Mouse (Mus musculus) stomach, embryonic 14.5 days (tissue): ENCODE results near the gene Gm20388. TPM values are rescaled to one million over a fixed set of nuclear protein-coding genes. Genes with fewer than 3 reads are reported as not detected.

ENCODE experiments used
- ATAC-seq: fragments of 200-750 bp; cut with Nextera tagmentation; 2 replicates; pipeline ENCODE4 v1.8.0; 2017; ENCODE audit warnings: low read depth, moderate TSS enrichment; ENCODE audit not compliant: insufficient number of reproducible peaks, insufficient read depth, low FRiP score
- H3K27ac ChIP-seq: fragments of 300-500 bp; sonication (generic); 2 replicates; pipeline ENCODE4 v1.5.1; 2014; ENCODE audit warnings: mild to moderate bottlenecking, low read length, moderate library complexity, mixed read lengths
- H3K27me3 ChIP-seq: fragments of 300-500 bp; sonication (generic); 2 replicates; pipeline ENCODE4 v1.6.1; 2014; ENCODE audit warnings: low read length, control low read depth, mixed read lengths; ENCODE audit not compliant: control insufficient read depth, insufficient read depth
- H3K36me3 ChIP-seq: fragments of 300-500 bp; sonication (generic); 2 replicates; pipeline ENCODE4 v1.6.1; 2014; ENCODE audit warnings: mild to moderate bottlenecking, control low read depth, low read length, moderate library complexity, mixed read lengths; ENCODE audit not compliant: control insufficient read depth, insufficient read depth
- H3K4me1 ChIP-seq: fragments of 300-500 bp; sonication (generic); 2 replicates; pipeline ENCODE4 v1.6.1; 2014; ENCODE audit warnings: low read length, control low read depth, mixed read lengths; ENCODE audit not compliant: control insufficient read depth, insufficient read depth
- H3K4me2 ChIP-seq: fragments of 300-500 bp; sonication (generic); replicated peaks from 2 replicates; pipeline ENCODE4 v1.6.1; 2014; ENCODE audit warnings: low read depth, low read length, control low read depth
- H3K4me3 ChIP-seq: fragments of 300-500 bp; sonication (generic); 2 replicates; pipeline ENCODE4 v1.5.1; 2014; ENCODE audit warnings: low read depth, low read length, control low read depth
- H3K9ac ChIP-seq: fragments of 300-500 bp; sonication (generic); replicated peaks from 2 replicates; pipeline ENCODE4 v1.6.1; 2014; ENCODE audit warnings: low read depth, mild to moderate bottlenecking, control low read depth, low read length, moderate library complexity, mixed read lengths
- H3K9me3 ChIP-seq: fragments of 300-500 bp; sonication (generic); 2 replicates; pipeline ENCODE4 v1.6.1; 2016; ENCODE audit warnings: low read depth, low read length, control low read depth; ENCODE audit not compliant: control insufficient read depth
- WGBS: fragments of 180-500 bp; shearing (Covaris S2); extraction: QIAGEN DNeasy Blood & Tissue Kit; methylation state at CpG from one replicate; pipeline ENCODE4 v1.1.7; 2014; 5-methylcytosine and 5-hydroxymethylcytosine counted together
- polyA plus RNA-seq: library from polyadenylated mRNA; unstranded; fragments of >200 nt; fragmentation: Nextera tagmentation; extraction: Ambion mirVana; gene quantifications from 2 replicates; pipeline ENCODE4 v1.2.1, GENCODE M21; 2014

Gm20388 gene
- polyA plus RNA-seq, 1 experiment from 2014 or later: 11.4 TPM

- Histone ChIP-seq H3K27me3 (no peaks in the 10 kb centered on the region), H3K27ac (no peak within 1 kb of the TSS), H3K4me1 (no peaks in the 10 kb centered on the region), H3K9ac (no peak within 1 kb of the TSS; the same call in 1 of the 2 replicates), H3K9me3 (no peaks in the 10 kb centered on the region), H3K36me3 (peaks cover 28% of the 10 kb centered on the region), H3K4me2 (no peak within 1 kb of the TSS), H3K4me3 (no peak within 1 kb of the TSS)
- ATAC-seq: no peak
- WGBS: 71% methylated on average over 14 of the region's 14 CpGs
Observed at GRCm38 (mm10) chr8:122421376-122422070, 2510.9 kb downstream of the Gm20388 start, which contains the start of gene Il17c. Gene Il17c (plus strand): TSS chr8:122422020.

GRCm38 (mm10) chr8:122423217-122423616, 2512.6 kb downstream of the Gm20388 start:
- Histone ChIP-seq H3K27ac (no peak overlapping the region), H3K27me3 (no peaks in the 10 kb centered on the region), H3K4me1 (no peaks in the 10 kb centered on the region), H3K9ac (no peak overlapping the region), H3K36me3 (peaks cover 16% of the 10 kb centered on the region), H3K4me2 (no peak overlapping the region), H3K4me3 (no peak overlapping the region), H3K9me3 (no peaks in the 10 kb centered on the region)
- WGBS: 83% methylated on average over 24 of the region's 24 CpGs
- ATAC-seq: no peak

GRCm38 (mm10) chr8:122423659-122424058, 2513.0 kb downstream of the Gm20388 start:
- Histone ChIP-seq H3K4me3 (no peak overlapping the region), H3K27me3 (no peaks in the 10 kb centered on the region), H3K4me1 (no peaks in the 10 kb centered on the region), H3K9ac (no peak overlapping the region), H3K36me3 (peaks cover 12% of the 10 kb centered on the region), H3K9me3 (no peaks in the 10 kb centered on the region), H3K4me2 (no peak overlapping the region), H3K27ac (no peak overlapping the region)
- WGBS: 40% methylated on average over 5 of the region's 5 CpGs
- ATAC-seq: no peak

GRCm38 (mm10) chr8:122426145-122426544, 2515.5 kb downstream of the Gm20388 start:
- no peaks in the 10 kb centered on the region for H3K9me3 ChIP-seq
- H3K4me1 ChIP-seq: no peaks in the 10 kb centered on the region; the same call in 1 of the 2 replicates
- H3K4me2 ChIP-seq: no peak overlapping the region
- H3K27me3 ChIP-seq: no peaks in the 10 kb centered on the region
- no peak overlapping the region for H3K9ac ChIP-seq
- peaks cover 8% of the 10 kb centered on the region for H3K36me3 ChIP-seq
- H3K27ac ChIP-seq: no peak overlapping the region
- 71% methylated on average over 9 of the region's 9 CpGs for WGBS
- no peak for ATAC-seq
- no peak overlapping the region for H3K4me3 ChIP-seq

- no peak for ATAC-seq
- peaks cover 8% of the 10 kb centered on the region for H3K36me3 ChIP-seq
- 93% methylated on average over 7 of the region's 7 CpGs for WGBS
Observed at GRCm38 (mm10) chr8:122427607-122428006, 2517.0 kb downstream of the Gm20388 start.

GRCm38 (mm10) chr8:122428163-122428562, 2517.5 kb downstream of the Gm20388 start:
- Histone ChIP-seq H3K4me3 (no peak overlapping the region), H3K36me3 (peaks cover 8% of the 10 kb centered on the region), H3K9me3 (no peaks in the 10 kb centered on the region), H3K4me1 (peaks cover 14% of the 10 kb centered on the region), H3K27ac (no peak overlapping the region), H3K9ac (no peak overlapping the region), H3K4me2 (no peak overlapping the region), H3K27me3 (no peaks in the 10 kb centered on the region)
- ATAC-seq: no peak
- 89% methylated on average over 9 of the region's 9 CpGs for WGBS

More at GRCm38 (mm10) chr8:122427607-122428006, 2517.0 kb downstream of the Gm20388 start:
- no peaks in the 10 kb centered on the region for H3K27me3 ChIP-seq
- no peaks in the 10 kb centered on the region for H3K9me3 ChIP-seq
- no peak overlapping the region for H3K4me2 ChIP-seq
- H3K4me1 ChIP-seq: peaks cover 10% of the 10 kb centered on the region
- H3K4me3 ChIP-seq: no peak overlapping the region
- no peak overlapping the region for H3K9ac ChIP-seq
- no peak overlapping the region for H3K27ac ChIP-seq

- no peaks in the 10 kb centered on the region for H3K9me3 ChIP-seq
- H3K36me3 ChIP-seq: peaks cover 5% of the 10 kb centered on the region; the same call in 1 of the 2 replicates
- H3K4me1 ChIP-seq: peaks cover 14% of the 10 kb centered on the region
- H3K27me3 ChIP-seq: no peaks in the 10 kb centered on the region
- 76% methylated on average over 10 of the region's 10 CpGs for WGBS
- no peak overlapping the region for H3K4me2 ChIP-seq
- ATAC-seq: no peak
- no peak overlapping the region for H3K27ac ChIP-seq
- no peak overlapping the region for H3K9ac ChIP-seq
- H3K4me3 ChIP-seq: no peak overlapping the region
Observed at GRCm38 (mm10) chr8:122430058-122430636, 2519.5 kb downstream of the Gm20388 start.

- no peak overlapping the region for H3K9ac ChIP-seq
- no peak for ATAC-seq
Observed at GRCm38 (mm10) chr8:122430646-122431045, 2520.0 kb downstream of the Gm20388 start.

More at GRCm38 (mm10) chr8:122430646-122431045, 2520.0 kb downstream of the Gm20388 start:
- Histone ChIP-seq H3K27ac (no peak overlapping the region), H3K27me3 (no peaks in the 10 kb centered on the region), H3K4me3 (no peak overlapping the region), H3K36me3 (peaks cover 4% of the 10 kb centered on the region; the same call in 1 of the 2 replicates), H3K9me3 (no peaks in the 10 kb centered on the region), H3K4me1 (peaks cover 14% of the 10 kb centered on the region), H3K4me2 (no peak overlapping the region)
- 73% methylated on average over 3 of the region's 3 CpGs for WGBS
